ENCODE assay signal across 8 mouse cellular contexts in the genomic region with DNA sequence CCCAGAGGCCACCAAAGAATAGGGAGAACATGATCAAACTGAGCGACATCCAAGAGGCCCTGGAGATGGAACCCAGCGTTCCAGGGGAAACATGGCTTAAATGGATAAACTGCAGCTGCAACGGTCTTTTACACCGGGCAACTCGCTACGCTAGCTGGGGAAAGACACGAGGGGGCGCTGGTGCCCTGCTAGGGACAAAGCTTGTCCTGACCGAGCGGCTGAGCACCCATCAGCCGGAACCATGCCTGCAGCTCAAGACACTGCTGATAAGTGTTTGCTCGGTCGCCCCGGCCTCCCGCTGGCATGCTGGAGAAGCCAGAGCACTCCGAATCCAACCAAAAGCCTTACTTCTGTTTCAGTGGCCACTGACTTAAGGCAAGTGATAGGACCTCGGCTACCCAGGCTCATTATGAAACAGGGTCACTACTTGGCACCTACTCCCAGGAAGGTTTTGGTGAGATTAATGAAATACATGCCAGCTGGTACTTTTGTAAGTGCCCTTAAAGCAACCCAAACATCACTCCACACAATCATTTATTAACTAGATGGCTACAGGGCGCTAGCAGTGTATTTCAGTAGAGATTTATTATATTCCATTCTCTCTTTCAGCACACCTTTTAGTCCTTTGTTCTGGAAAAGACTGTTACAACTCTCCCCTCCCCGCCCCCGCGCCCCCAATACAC. TPM values are rescaled to one million over a fixed set of nuclear protein-coding genes. Genes with fewer than 3 reads are reported as not detected.
DNase-seq lines count a peak whose midpoint lies in the region; ATAC-seq and TF ChIP-seq lines count a peak whose summit lies in the region.

1700125H20Rik (plus strand) TSS at position 347 of the 683 bp plus-strand sequence.

- TF ChIP-seq EP300 in MEL (IDR thresholded peaks at IDR 0.05; ENCODE audit: low read depth in 1 of 2, low read length in 2 of 2): peak in 1 of 2 experiments; percentile 6; a peak in 1 of 4 replicates

- H3K9me3 ChIP-seq in MEL (replicated peaks; ENCODE audit: insufficient read depth, low read length): no peaks in the 10 kb centered on the region
- no peaks in the 10 kb centered on the region for H3K9me3 ChIP-seq in forebrain, embryonic 16.5 days (ENCODE audit: control insufficient read depth, low read length)
- H3K9me3 ChIP-seq in neural tube, embryonic 15.5 days (replicated peaks): no peaks in the 10 kb centered on the region

- H3K4me3 ChIP-seq in MEL (ENCODE audit: control insufficient read depth in 1 of 2, insufficient read depth in 1 of 2, low read depth in 2 of 2, low read length in 2 of 2): peak within 1 kb of the TSS; percentile 45 to 53
- H3K4me3 ChIP-seq in forebrain, embryonic 16.5 days (replicated peaks; ENCODE audit: low read length): peak within 1 kb of the TSS; percentile 38
- peak within 1 kb of the TSS; percentile 34 for H3K4me3 ChIP-seq in neural tube, embryonic 15.5 days (replicated peaks)

- peak; percentile 96 to 99 (median 98); a peak in 5 of 6 replicates for TF ChIP-seq CTCF in MEL (IDR thresholded peaks at IDR 0.05 in 2 of 3, conservative IDR thresholded peaks at IDR 0.05 in 1 of 3; ENCODE audit: control insufficient read depth in 1 of 3, insufficient read depth in 1 of 3, low read depth in 2 of 3, low read length in 3 of 3, poor library complexity in 1 of 3, severe bottlenecking in 1 of 3)

- TF ChIP-seq RAD21 in MEL (IDR thresholded peaks at IDR 0.05; ENCODE audit: low read depth, low read length): peak; percentile 97

- peak within 1 kb of the TSS; percentile 75 for H3K9ac ChIP-seq in MEL (ENCODE audit: control insufficient read depth, low read depth, low read length, poor library complexity, severe bottlenecking)
- H3K9ac ChIP-seq in forebrain, embryonic 16.5 days (replicated peaks; ENCODE audit: low read depth, low read length): peak within 1 kb of the TSS; percentile 62
- no peak within 1 kb of the TSS for H3K9ac ChIP-seq in neural tube, embryonic 15.5 days (replicated peaks)

- H3K4me2 ChIP-seq in forebrain, embryonic 16.5 days (ENCODE audit: low read length): peak within 1 kb of the TSS; percentile 71
- peak within 1 kb of the TSS; percentile 66 for H3K4me2 ChIP-seq in neural tube, embryonic 15.5 days

- H3K27ac ChIP-seq in MEL (ENCODE audit: control insufficient read depth, low read depth, low read length): no peak within 1 kb of the TSS
- no peak within 1 kb of the TSS for H3K27ac ChIP-seq in forebrain, embryonic 16.5 days (ENCODE audit: low read length)
- H3K27ac ChIP-seq in neural tube, embryonic 15.5 days (replicated peaks): no peak within 1 kb of the TSS

- 0 out of 4 replicates have a peak, but pooled peaks cover 2 to 3% of the 10 kb centered on the region in 2 experiments for H3K4me1 ChIP-seq in MEL (ENCODE audit: control insufficient read depth in 1 of 2, insufficient read depth in 2 of 2, low read length in 2 of 2)
- peaks cover 10% of the 10 kb centered on the region for H3K4me1 ChIP-seq in forebrain, embryonic 16.5 days (replicated peaks; ENCODE audit: control insufficient read depth, insufficient read depth, low read length)
- peaks cover 8% of the 10 kb centered on the region for H3K4me1 ChIP-seq in neural tube, embryonic 15.5 days

- peaks cover 0 to 2% of the 10 kb centered on the region in 2 experiments; a peak in 1 of 4 replicates for H3K27me3 ChIP-seq in MEL (ENCODE audit: control insufficient read depth in 1 of 2, insufficient read depth in 2 of 2, low read length in 2 of 2)
- no peaks in the 10 kb centered on the region for H3K27me3 ChIP-seq in forebrain, embryonic 16.5 days (replicated peaks; ENCODE audit: control insufficient read depth, insufficient read depth, low read length)
- no peaks in the 10 kb centered on the region for H3K27me3 ChIP-seq in neural tube, embryonic 15.5 days (replicated peaks)

- WGBS in forebrain, embryonic 16.5 days: 11% methylated on average over 21 of the region's 21 CpGs
- 10% methylated on average over 21 of the region's 21 CpGs for WGBS in neural tube, embryonic 15.5 days

- intact Hi-C loops in heart, postnatal 36 days (cut with DNase I): loop anchor here (1.0 kb wide), 1 partner anchor 91 kb away; no protein-coding TSS in a partner anchor

- no peaks in the 10 kb centered on the region for H3K79me2 ChIP-seq in MEL (ENCODE audit: control insufficient read depth, insufficient read depth, low read length, poor library complexity)

- peak; percentile 95 for DNase-seq in MEL (ENCODE audit: low read depth, low spot score)
- DNase-seq in cerebellum, adult 18-20 months: peak; percentile 92 to 94
- DNase-seq in heart, postnatal 36 days: peak; percentile 88 to 92
- DNase-seq in layer of hippocampus, adult 18-20 months (ENCODE audit: low spot score in 2 of 2): peak; percentile 78 to 91
- peak; percentile 88 to 90 for DNase-seq in lung, adult 18-20 months
- peak; percentile 98 for DNase-seq in testis, postnatal 10 days (ENCODE audit: low spot score)

- H3K36me3 ChIP-seq in MEL (ENCODE audit: control insufficient read depth in 1 of 2, insufficient read depth in 2 of 2, low read length in 2 of 2): no peaks in the 10 kb centered on the region
- no peaks in the 10 kb centered on the region for H3K36me3 ChIP-seq in forebrain, embryonic 16.5 days (ENCODE audit: control insufficient read depth, insufficient read depth)
- no peaks in the 10 kb centered on the region for H3K36me3 ChIP-seq in neural tube, embryonic 15.5 days

- ATAC-seq in forebrain, embryonic 16.5 days: peak; percentile 90
- peak; percentile 85; the same call in 1 of the 2 replicates for ATAC-seq in neural tube, embryonic 15.5 days (ENCODE audit: low FRiP score)

- peak in 1 of 2 experiments; percentile 30; a peak in 1 of 4 replicates for TF ChIP-seq POLR2A in MEL (IDR thresholded peaks at IDR 0.05; ENCODE audit: control insufficient read depth in 1 of 2, insufficient read depth in 1 of 2, low read depth in 1 of 2, low read length in 2 of 2, poor library complexity in 1 of 2)

TF ChIP-seq in MEL, 35 proteins besides CTCF, POLR2A, EP300 and RAD21 (continues in another document):
- TF ChIP-seq POLR2AphosphoS2 (IDR thresholded peaks at IDR 0.05; ENCODE audit: low read length) (no peak), SIN3A (IDR thresholded peaks at IDR 0.05; ENCODE audit: low read length) (peak; percentile 71), ETS1 (IDR thresholded peaks at IDR 0.05; ENCODE audit: low read depth, low read length) (no peak), NELFE (IDR thresholded peaks at IDR 0.05; ENCODE audit: low read depth, low read length) (no peak), UBTF (IDR thresholded peaks at IDR 0.05; ENCODE audit: borderline replicate concordance, insufficient read depth, low read depth, low read length) (no peak), MAX (IDR thresholded peaks at IDR 0.05; ENCODE audit: low read length) (no peak), TAL1 (IDR thresholded peaks at IDR 0.05; ENCODE audit: low read length) (no peak), TCF12 (IDR thresholded peaks at IDR 0.05; ENCODE audit: low read depth, low read length) (no peak), ZMIZ1 (IDR thresholded peaks at IDR 0.05; ENCODE audit: low read depth, low read length) (no peak), CHD1 (IDR thresholded peaks at IDR 0.05; ENCODE audit: low read depth, low read length) (no peak), MEF2A (IDR thresholded peaks at IDR 0.05; ENCODE audit: extremely low read depth, insufficient replicate concordance, low read depth, low read length, poor library complexity, severe bottlenecking) (no peak), MYB (IDR thresholded peaks at IDR 0.05; ENCODE audit: low read depth, low read length) (no peak), MAZ (IDR thresholded peaks at IDR 0.05; ENCODE audit: low read depth, low read length) (no peak), BHLHE40 (IDR thresholded peaks at IDR 0.05; ENCODE audit: borderline replicate concordance, low read depth, low read length) (no peak), NRF1 (IDR thresholded peaks at IDR 0.05; ENCODE audit: insufficient read depth, low read depth, low read length, poor library complexity, severe bottlenecking) (0 out of 2 replicates have a peak, but pooled peaks have one; percentile 7), HCFC1 (IDR thresholded peaks at IDR 0.05; ENCODE audit: low read depth, low read length) (0 out of 2 replicates have a peak, but pooled peaks have one; percentile 25), JUND (IDR thresholded peaks at IDR 0.05; ENCODE audit: low read depth, low read length) (no peak), MYC (IDR thresholded peaks at IDR 0.05; ENCODE audit: low read depth, low read length) (peak; percentile 55; the same call in 1 of the 2 replicates), KAT2A (conservative IDR thresholded peaks at IDR 0.05; ENCODE audit: low read depth, low read length) (no peak), GABPA (IDR thresholded peaks at IDR 0.05; ENCODE audit: low read depth, low read length) (no peak), TBP (IDR thresholded peaks at IDR 0.05; ENCODE audit: low read depth, low read length) (no peak), MXI1 (IDR thresholded peaks at IDR 0.05; ENCODE audit: low read depth, low read length) (peak; percentile 74; the same call in 1 of the 2 replicates), MAFK (IDR thresholded peaks at IDR 0.05; ENCODE audit: borderline replicate concordance, low read depth, low read length) (no peak), CHD2 (IDR thresholded peaks at IDR 0.05; ENCODE audit: low read length) (no peak), ZC3H11A (IDR thresholded peaks at IDR 0.05; ENCODE audit: low read depth, low read length) (peak; percentile 85), ZKSCAN1 (IDR thresholded peaks at IDR 0.05; ENCODE audit: low read depth, low read length) (no peak), RCOR1 (IDR thresholded peaks at IDR 0.05; ENCODE audit: low read depth, low read length) (no peak), USF2 (IDR thresholded peaks at IDR 0.05; ENCODE audit: borderline replicate concordance in 1 of 2, insufficient read depth in 1 of 2, low read depth in 1 of 2, low read length in 2 of 2) (no peak), POLR2AphosphoS5 (IDR thresholded peaks at IDR 0.05; ENCODE audit: borderline replicate concordance, low read depth, low read length) (no peak), USF1 (IDR thresholded peaks at IDR 0.05; ENCODE audit: low read depth, low read length) (no peak), ELF1 (IDR thresholded peaks at IDR 0.05; ENCODE audit: low read depth, low read length) (no peak; the same call in 1 of the 2 replicates), ZNF384 (IDR thresholded peaks at IDR 0.05; ENCODE audit: low read depth, low read length) (no peak)

RNA-seq across cellular contexts. Expression of gene 1700125H20Rik, which starts in this region (rescaled TPM):
- not detected in 2 replicates for total RNA-seq in MEL (2012; rRNA removed)
- not detected for polyA plus RNA-seq in MEL (2012; ENCODE audit: insufficient read depth in 1 of 2, insufficient read length in 2 of 2, low read depth in 1 of 2, low replicate concordance in 2 of 2, missing spikeins in 1 of 2)
- polyA plus RNA-seq in forebrain, embryonic 16.5 days (2015; fragmentation: Nextera tagmentation; extraction: Ambion mirVana): 0.68 and 0.76 TPM in 2 replicates
- total RNA-seq in heart, postnatal 36 days (2021): not detected
- total RNA-seq in layer of hippocampus, adult 18-20 months (2021): not detected
- 0.47 and 0.93 TPM in 2 replicates for polyA plus RNA-seq in neural tube, embryonic 15.5 days (2015; fragmentation: Nextera tagmentation; extraction: Ambion mirVana)

Comparison
In these comparisons a context has a peak if more than half of its experiments do, and no peak if none do; other contexts are left out.
1. Peak in DNase-seq, H3K4me3 ChIP-seq and H3K9ac ChIP-seq in MEL; RNA of the gene not detected or under 1 TPM.
2. Peak in ATAC-seq, H3K4me3 ChIP-seq, H3K9ac ChIP-seq and H3K4me2 ChIP-seq in forebrain, embryonic 16.5 days; RNA of the gene not detected or under 1 TPM.
3. Peak in DNase-seq in heart, postnatal 36 days; RNA of the gene not detected or under 1 TPM.
4. Peak in DNase-seq in layer of hippocampus, adult 18-20 months; RNA of the gene not detected or under 1 TPM.
5. Peak in ATAC-seq, H3K4me3 ChIP-seq and H3K4me2 ChIP-seq in neural tube, embryonic 15.5 days; RNA of the gene not detected or under 1 TPM.